Mouse (Mus musculus) CH12.LX (cell line): ENCODE measurements around the gene Klhl33. TPM values are rescaled to one million over a fixed set of nuclear protein-coding genes. Genes with fewer than 3 reads are reported as not detected.

Experiments used
- DNase-seq: peaks from one replicate; pipeline ENCODE4 v3.0.0-alpha.2; 2013; ENCODE audit errors: extremely low read depth
- H3K27ac ChIP-seq: 2 replicates; pipeline ENCODE4 v1.5.1; 2012; ENCODE audit warnings: low read depth, mild to moderate bottlenecking, control low read depth, moderate library complexity; ENCODE audit not compliant: insufficient read depth
- H3K27me3 ChIP-seq: replicated peaks from 2 replicates; pipeline ENCODE3; 2012; ENCODE audit warnings: inconsistent platforms
- H3K36me3 ChIP-seq, 2 experiments: replicated peaks in 1 of 2; 2 replicates each; pipeline versions ENCODE3 to v1.6.1; 2012; ENCODE audit warnings: inconsistent platforms in 1 of 2, low read length in 1 of 2, mild to moderate bottlenecking in 1 of 2, mixed read lengths in 1 of 2, moderate library complexity in 1 of 2; ENCODE audit not compliant: control insufficient read depth in 1 of 2, insufficient read depth in 1 of 2
- H3K4me1 ChIP-seq, 2 experiments: 2 replicates each; pipeline ENCODE4 v1.6.1; 2012; ENCODE audit warnings: inconsistent platforms in 1 of 2, moderate library complexity in 1 of 2; ENCODE audit not compliant: insufficient read depth in 2 of 2, control insufficient read depth in 1 of 2
- H3K4me2 ChIP-seq: 2 replicates; pipeline ENCODE4 v1.6.1; 2012; ENCODE audit warnings: low read depth, mild to moderate bottlenecking, control low read depth; ENCODE audit not compliant: poor library complexity, insufficient read depth, severe bottlenecking
- H3K4me3 ChIP-seq, 3 experiments: fragments of 150-350 bp in 1 of 3; sonication (generic) in 1 of 3; replicated peaks in 1 of 3; 2 replicates each; pipeline versions ENCODE3 to v1.5.1; 2011 to 2012; ENCODE audit warnings: low read depth in 2 of 3, low read length in 2 of 3, mild to moderate bottlenecking in 2 of 3, moderate library complexity in 2 of 3, control low read depth in 1 of 3, improper control_type of control experiment in 1 of 3, inconsistent platforms in 1 of 3, mixed read lengths in 1 of 3; ENCODE audit not compliant: poor library complexity in 1 of 3
- H3K79me2 ChIP-seq: replicated peaks from 2 replicates; pipeline ENCODE4 v1.6.1; 2012; ENCODE audit warnings: mild to moderate bottlenecking, moderate library complexity; ENCODE audit not compliant: control insufficient read depth, poor library complexity, insufficient read depth, severe bottlenecking; ENCODE audit errors: extremely low read depth
- H3K9ac ChIP-seq: 2 replicates; pipeline ENCODE4 v1.6.1; 2012; ENCODE audit warnings: low read depth, mild to moderate bottlenecking, control low read depth, moderate library complexity; ENCODE audit not compliant: insufficient read depth
- H3K9me3 ChIP-seq: replicated peaks from 2 replicates; pipeline ENCODE3; 2012; ENCODE audit warnings: low read length, inconsistent platforms, mixed read lengths
- BHLHE40 ChIP-seq: IDR thresholded peaks from 2 replicates; pipeline ENCODE4 v1.6.1; 2011; ENCODE audit warnings: mild to moderate bottlenecking, low read depth, low read length, improper control_type of control experiment
- CHD1 ChIP-seq: IDR thresholded peaks from 2 replicates; pipeline ENCODE4 v1.6.1; 2012; ENCODE audit warnings: low read depth, low read length, improper control_type of control experiment, inconsistent platforms
- E2F4 ChIP-seq: IDR thresholded peaks from 2 replicates; pipeline ENCODE4 v1.6.1; 2011; ENCODE audit warnings: low read depth, low read length, improper control_type of control experiment; ENCODE audit not compliant: insufficient replicate concordance
- ELF1 ChIP-seq: IDR thresholded peaks from 2 replicates; pipeline ENCODE4 v1.6.1; 2014; ENCODE audit warnings: low read depth, mild to moderate bottlenecking, inconsistent platforms, low read length, improper control_type of control experiment
- EP300 ChIP-seq: IDR thresholded peaks from 2 replicates; pipeline ENCODE4 v1.6.1; 2011; ENCODE audit warnings: low read length, improper control_type of control experiment
- GABPA ChIP-seq: IDR thresholded peaks from 2 replicates; pipeline ENCODE4 v1.6.1; 2012; ENCODE audit warnings: low read depth, low read length, improper control_type of control experiment, inconsistent platforms; ENCODE audit not compliant: insufficient replicate concordance
- HCFC1 ChIP-seq: IDR thresholded peaks from 2 replicates; pipeline ENCODE4 v1.6.1; 2012; ENCODE audit warnings: low read depth, mild to moderate bottlenecking, inconsistent platforms, low read length, improper control_type of control experiment
- JUN ChIP-seq: IDR thresholded peaks from 2 replicates; pipeline ENCODE4 v1.6.1; 2011; ENCODE audit warnings: low read depth, mild to moderate bottlenecking, low read length, improper control_type of control experiment, moderate library complexity; ENCODE audit not compliant: insufficient read depth
- JUND ChIP-seq: conservative IDR thresholded peaks from 2 replicates; pipeline ENCODE4 v1.6.1; 2011; ENCODE audit warnings: low read depth, low read length, improper control_type of control experiment
- KAT2A ChIP-seq: IDR thresholded peaks from 2 replicates; pipeline ENCODE4 v1.6.1; 2012; ENCODE audit warnings: low read length, improper control_type of control experiment, inconsistent platforms; ENCODE audit not compliant: insufficient replicate concordance
- MEF2A ChIP-seq: IDR thresholded peaks from 2 replicates; pipeline ENCODE4 v1.6.1; 2014; ENCODE audit warnings: low read depth, mild to moderate bottlenecking, inconsistent platforms, low read length, improper control_type of control experiment, borderline replicate concordance
- MYC ChIP-seq: IDR thresholded peaks from 2 replicates; pipeline ENCODE4 v1.6.1; 2011; ENCODE audit warnings: low read depth, mild to moderate bottlenecking, improper control_type of control experiment, low read length
- NELFE ChIP-seq: IDR thresholded peaks from 2 replicates; pipeline ENCODE4 v1.6.1; 2011; ENCODE audit warnings: low read depth, low read length, improper control_type of control experiment
- PAX5 ChIP-seq: IDR thresholded peaks from 2 replicates; pipeline ENCODE4 v1.6.1; 2012; ENCODE audit warnings: low read length, inconsistent platforms, mixed read lengths
- POLR2A ChIP-seq: IDR thresholded peaks from 2 replicates; pipeline ENCODE4 v1.6.1; 2011; ENCODE audit warnings: low read depth, mild to moderate bottlenecking, improper control_type of control experiment, low read length
- RCOR1 ChIP-seq: conservative IDR thresholded peaks from 2 replicates; pipeline ENCODE4 v1.6.1; 2012; ENCODE audit warnings: low read depth, mild to moderate bottlenecking, inconsistent platforms, low read length, improper control_type of control experiment
- SIN3A ChIP-seq: IDR thresholded peaks from 2 replicates; pipeline ENCODE4 v1.6.1; 2012; ENCODE audit warnings: low read length, improper control_type of control experiment, inconsistent platforms
- USF1 ChIP-seq: IDR thresholded peaks from 2 replicates; pipeline ENCODE4 v1.6.1; 2014; ENCODE audit warnings: low read depth, mild to moderate bottlenecking, inconsistent platforms, low read length, improper control_type of control experiment
- ZC3H11A ChIP-seq: IDR thresholded peaks from 2 replicates; pipeline ENCODE4 v1.6.1; 2012; ENCODE audit warnings: low read depth, mild to moderate bottlenecking, inconsistent platforms, low read length, improper control_type of control experiment
- ZKSCAN1 ChIP-seq: IDR thresholded peaks from 2 replicates; pipeline ENCODE4 v1.6.1; 2012; ENCODE audit warnings: low read depth, inconsistent platforms, low read length, improper control_type of control experiment, borderline replicate concordance
- ZMIZ1 ChIP-seq: IDR thresholded peaks from 2 replicates; pipeline ENCODE4 v1.6.1; 2012; ENCODE audit warnings: low read depth, mild to moderate bottlenecking, inconsistent platforms, low read length, improper control_type of control experiment
- ZNF384 ChIP-seq: IDR thresholded peaks from 2 replicates; pipeline ENCODE4 v1.6.1; 2012; ENCODE audit warnings: low read depth, low read length, improper control_type of control experiment, inconsistent platforms
- dilution Hi-C: fragments of 300-500 bp; cut with MboI; formaldehyde crosslinking; loops from 2 replicates; pipeline ENCODE4 v1.14.3; 2020; ENCODE audit warnings: low sequenced_read_pairs; ENCODE audit not compliant: extremely low pct_unique_long_range_greater_than_20kb, extremely low pct_ligation_motif_present
- in situ Hi-C: fragments of 300-500 bp; cut with MboI; formaldehyde crosslinking; loops from 3 replicates; pipeline ENCODE4 v1.14.3; 2019; ENCODE audit warnings: low sequenced_read_pairs, low pct_ligation_motif_present, low pct_unique_long_range_greater_than_20kb, mixed read lengths
- polyA plus RNA-seq: library from polyadenylated mRNA; unstranded; fragments of >175 nt; gene quantifications from 2 replicates; pipeline ENCODE4 v1.2.1, GENCODE M21; 2012; ENCODE audit warnings: low read depth; ENCODE audit not compliant: insufficient read length
- total RNA-seq, 2 experiments: library from RNA; depleted of rRNA; stranded (reverse); fragments of 300-350 nt in 1 of 2; fragments of >200 nt in 1 of 2; gene quantifications; 2 replicates each; pipeline ENCODE4 v1.2.3; 2012 to 2014

The Klhl33 gene
- total and polyA plus RNA-seq, 3 experiments: not detected

GRCm38 (mm10) chr14:50892541-50893459, 4.5 kb downstream of the Klhl33 start:
- Histone ChIP-seq H3K9ac (no peak overlapping the region), H3K27me3 (no peaks in the 10 kb centered on the region), H3K36me3 (no peaks in the 10 kb centered on the region), H3K4me2 (no peak overlapping the region), H3K4me1 (peaks cover 0 to 6% of the 10 kb centered on the region in 2 experiments; a peak in 2 of 4 replicates), H3K9me3 (no peaks in the 10 kb centered on the region), H3K79me2 (no peaks in the 10 kb centered on the region), H3K27ac (no peak overlapping the region), H3K4me3 (no peak overlapping the region)
- TF ChIP-seq ZNF384: no peak
- TF ChIP-seq MEF2A: no peak
- no peak for TF ChIP-seq E2F4
- no peak for TF ChIP-seq KAT2A
- no peak for TF ChIP-seq ELF1
- no peak for TF ChIP-seq JUND
- TF ChIP-seq POLR2A: no peak
- no peak for TF ChIP-seq SIN3A
- no peak for TF ChIP-seq EP300
- no peak for TF ChIP-seq ZKSCAN1
- no peak for TF ChIP-seq HCFC1
- no peak for TF ChIP-seq ZMIZ1
- no peak for TF ChIP-seq GABPA
- dilution Hi-C loops (no loop called here), in situ Hi-C loops (no loop called here)
- no peak for DNase-seq

GRCm38 (mm10) chr14:50892091-50892490, 5.2 kb downstream of the Klhl33 start:
- Histone ChIP-seq H3K9ac (no peak overlapping the region), H3K4me2 (no peak overlapping the region), H3K79me2 (no peaks in the 10 kb centered on the region), H3K36me3 (no peaks in the 10 kb centered on the region)
- DNase-seq: no peak
- no peak for TF ChIP-seq ZC3H11A
- TF ChIP-seq, all 38 proteins: peak for 0
- Histone ChIP-seq H3K4me1 (peaks cover 0 to 6% of the 10 kb centered on the region in 2 experiments; a peak in 2 of 4 replicates), H3K27ac (no peak overlapping the region), H3K9me3 (no peaks in the 10 kb centered on the region), H3K27me3 (no peaks in the 10 kb centered on the region), H3K4me3 (no peak overlapping the region)
- in situ Hi-C loops: no loop called here
- dilution Hi-C loops: no loop called here

- no peaks in the 10 kb centered on the region for H3K79me2 ChIP-seq
- no peak overlapping the region for H3K4me3 ChIP-seq
- peaks cover 0 to 6% of the 10 kb centered on the region in 2 experiments; a peak in 2 of 4 replicates for H3K4me1 ChIP-seq
- dilution Hi-C loops: no loop called here
- H3K27me3 ChIP-seq: no peaks in the 10 kb centered on the region
- H3K9me3 ChIP-seq: no peaks in the 10 kb centered on the region
- in situ Hi-C loops: no loop called here
- no peak for TF ChIP-seq MYC
- no peak for TF ChIP-seq CHD1
- TF ChIP-seq HCFC1: no peak
- TF ChIP-seq RCOR1: no peak
- TF ChIP-seq USF1: no peak
- no peak for TF ChIP-seq JUND
- no peak for TF ChIP-seq GABPA
- TF ChIP-seq E2F4: no peak
- TF ChIP-seq JUN: no peak
- TF ChIP-seq EP300: no peak
- no peak for TF ChIP-seq BHLHE40
- TF ChIP-seq ZMIZ1: no peak
- TF ChIP-seq PAX5: no peak
- no peak for TF ChIP-seq ELF1
- no peak for TF ChIP-seq ZC3H11A
- no peak for TF ChIP-seq NELFE
- DNase-seq: no peak
- no peak overlapping the region for H3K27ac ChIP-seq
- H3K36me3 ChIP-seq: no peaks in the 10 kb centered on the region
- H3K9ac ChIP-seq: no peak overlapping the region
- no peak overlapping the region for H3K4me2 ChIP-seq
These were observed 5.7 kb downstream of the Klhl33 start for GRCm38 (mm10) chr14:50891621-50892020.
